Mouse (Mus musculus) left cerebral cortex, postnatal 10 days (tissue): ENCODE data around the gene Tdo2. TPM values are rescaled to one million over a fixed set of nuclear protein-coding genes. Genes with fewer than 3 reads are reported as not detected.

Source experiments
- DNase-seq, 2 experiments: peaks; one replicate each; pipeline ENCODE4 v3.0.0; 2021 to 2022; ENCODE audit warnings: low spot score in 2 of 2, mixed read lengths in 1 of 2; ENCODE audit errors: extremely low spot score in 1 of 2
- intact Hi-C: fragments of 180-260 bp; cut with DNase I; formaldehyde crosslinking; loops from one replicate; pipeline ENCODE4 v1.15.1; 2025
- total RNA-seq, 2 experiments: library from RNA; stranded (reverse); gene quantifications; 2 replicates each; pipeline ENCODE4 v1.2.3; 2021

The Tdo2 gene
- 1 to 10 TPM; 2.0 to 2.3 TPM for total RNA-seq

- intact Hi-C loops, result no loop called here
- DNase-seq, result no peak
Observed at GRCm38 (mm10) chr3:81976102-81976501, at the start of gene Tdo2. Gene Tdo2, minus strand, starts transcription at chr3:81976202.

GRCm38 (mm10) chr3:82023065-82023464 lies 47.1 kb upstream of the Tdo2 start:
- DNase-seq, result no peak
- intact Hi-C loops, result no loop called here

- intact Hi-C loops, result no loop called here
- DNase-seq, result no peak
Observed at GRCm38 (mm10) chr3:82022421-82022920, 46.5 kb upstream of the Tdo2 start.

- no peak for DNase-seq
- intact Hi-C loops, result no loop called here
Observed at GRCm38 (mm10) chr3:82014148-82014703, 38.2 kb upstream of the Tdo2 start.

DNA sequence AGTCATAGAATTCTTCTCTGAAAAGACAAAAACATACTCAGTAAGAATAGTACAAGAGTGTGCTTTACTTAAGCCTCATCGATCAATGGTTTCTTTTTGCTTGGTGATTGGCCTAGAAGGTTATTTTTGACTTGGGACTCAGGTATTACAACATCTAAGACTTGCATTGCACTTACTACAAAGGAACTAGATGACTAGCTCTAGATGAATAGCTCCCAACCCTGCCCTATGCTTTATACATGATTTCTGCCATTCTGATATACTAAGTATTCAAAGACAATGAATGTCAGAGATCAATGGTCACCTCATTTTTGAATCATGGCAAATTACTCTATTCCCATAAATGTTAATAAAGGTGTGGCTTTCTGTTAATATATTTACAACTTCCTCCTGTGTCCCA lies 31.0 kb upstream of the Tdo2 start:
- DNase-seq, result no peak
- intact Hi-C loops, result no loop called here

DNA sequence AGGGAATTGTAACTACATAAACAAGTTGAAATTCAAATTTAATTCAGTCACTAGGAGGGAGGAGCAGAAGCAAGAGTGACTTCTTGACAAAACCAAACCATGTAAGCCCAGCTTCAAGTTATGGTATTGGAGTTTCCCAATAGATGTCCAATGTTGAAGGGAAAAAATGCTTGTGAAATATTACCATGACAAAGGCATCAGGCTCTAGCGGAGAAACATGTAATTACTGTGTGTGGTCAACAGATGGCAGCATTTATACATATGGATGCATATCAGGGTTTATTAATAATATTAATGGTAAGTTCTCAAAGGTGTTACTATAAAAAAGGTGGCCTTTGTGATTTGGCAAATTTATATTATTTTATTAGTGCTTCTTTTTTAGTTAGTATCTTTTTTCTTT lies 20.0 kb upstream of the Tdo2 start:
- intact Hi-C loops, result no loop called here
- peak; percentile 19 to 33 for DNase-seq

DNA sequence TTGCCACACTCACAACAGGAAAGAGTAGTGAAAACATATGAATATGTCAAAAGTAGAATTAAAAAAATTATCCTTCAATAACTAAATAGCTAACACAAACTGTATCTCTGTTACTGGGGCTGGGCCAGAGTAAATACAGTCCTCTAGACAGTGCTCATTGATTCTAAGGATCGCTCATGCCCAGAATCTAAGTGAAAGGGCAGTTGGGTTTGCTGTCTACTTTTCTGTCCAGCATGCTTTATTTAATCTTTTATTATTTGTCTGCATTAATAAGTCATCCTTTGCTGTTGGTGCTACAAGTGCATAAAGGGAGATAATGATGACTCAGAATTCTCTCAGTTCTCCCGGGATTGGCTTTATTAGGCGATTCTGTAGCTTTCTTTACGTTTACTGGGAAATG lies 19.4 kb upstream of the Tdo2 start:
- intact Hi-C loops, result no loop called here
- DNase-seq, result no peak

- intact Hi-C loops, result no loop called here
- DNase-seq, result no peak
Observed at GRCm38 (mm10) chr3:81990531-81990930, 14.5 kb upstream of the Tdo2 start.

DNA sequence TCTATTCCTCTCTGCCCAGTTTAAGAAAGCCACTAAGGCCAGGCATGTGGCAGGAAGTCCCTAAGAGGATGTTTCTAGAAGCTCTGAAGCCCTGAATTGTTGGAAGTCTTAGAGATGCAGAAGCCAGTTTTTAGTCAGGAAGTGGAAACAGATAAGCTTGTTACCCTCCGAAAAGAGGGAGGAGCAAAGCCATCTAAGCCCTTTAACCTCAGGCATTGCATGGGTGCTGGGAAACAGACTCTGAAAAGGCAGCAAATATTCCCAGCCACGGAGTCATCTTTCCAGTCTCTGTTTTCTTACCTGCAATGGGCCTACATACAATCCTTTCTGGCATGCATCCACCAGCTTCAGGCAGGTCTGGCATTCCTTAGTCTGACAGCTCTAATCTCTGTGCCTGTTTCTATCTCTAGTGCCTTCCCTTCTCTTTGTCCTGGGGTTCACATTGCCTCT lies 13.7 kb upstream of the Tdo2 start:
- intact Hi-C loops, result no loop called here
- no peak for DNase-seq

DNA sequence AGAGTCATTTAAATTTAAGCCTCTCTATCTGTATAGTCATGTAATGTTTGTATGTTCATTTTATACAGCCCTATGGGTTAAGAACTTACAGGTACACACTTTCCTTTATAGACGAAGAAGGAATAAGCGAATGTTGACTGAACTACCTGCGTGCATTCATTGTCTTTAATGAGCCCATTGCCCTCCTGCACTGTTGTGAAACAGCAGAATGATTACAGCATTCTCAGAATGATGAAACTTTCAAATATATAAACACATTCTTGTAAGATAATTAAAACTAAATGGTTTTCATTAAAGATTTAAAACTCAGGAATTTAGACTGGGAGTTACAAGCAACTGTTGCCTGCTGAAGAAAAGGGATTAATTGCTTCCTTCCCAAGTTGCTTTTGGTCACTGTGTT lies 11.6 kb upstream of the Tdo2 start:
- intact Hi-C loops, result no loop called here
- no peak for DNase-seq

- no peak for DNase-seq
- intact Hi-C loops, result no loop called here
Observed at GRCm38 (mm10) chr3:81986103-81986502, 10.1 kb upstream of the Tdo2 start.

- intact Hi-C loops, result no loop called here
- DNase-seq, result no peak
Observed at GRCm38 (mm10) chr3:81985100-81985499, 9.1 kb upstream of the Tdo2 start.

GRCm38 (mm10) chr3:81983120-81983895 lies 7.3 kb upstream of the Tdo2 start:
- no peak for DNase-seq
- intact Hi-C loops, result no loop called here

DNA sequence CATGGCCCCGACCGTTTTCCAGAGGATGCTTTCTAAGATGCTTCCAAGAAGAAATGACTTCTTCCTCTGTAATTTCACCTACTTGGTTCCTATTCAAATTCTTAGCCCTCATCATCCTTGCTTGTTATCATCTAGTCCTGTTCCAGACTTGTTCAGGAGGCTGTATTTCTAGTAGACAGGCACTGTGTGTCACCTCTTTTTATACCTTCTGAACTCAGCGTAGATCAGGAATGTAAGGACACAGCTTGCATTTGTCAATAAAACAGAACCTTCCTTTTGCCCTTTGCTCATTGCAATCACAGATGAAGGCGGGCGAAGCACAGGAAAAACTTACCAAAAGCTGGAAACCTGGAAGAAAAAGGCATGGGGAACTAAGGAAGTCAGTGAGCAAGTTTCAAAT lies 6.0 kb upstream of the Tdo2 start, which contains the start of gene Asic5:
Gene Asic5, plus strand, starts transcription at position 301 of the 400 bp plus-strand sequence.
- no peak for DNase-seq

GRCm38 (mm10) chr3:81981576-81981975 lies 5.6 kb upstream of the Tdo2 start:
- no peak for DNase-seq
- intact Hi-C loops, result no loop called here

More for the DNA sequence above, 6.0 kb upstream of the Tdo2 start, which contains the start of gene Asic5:
- intact Hi-C loops, result no loop called here

DNA sequence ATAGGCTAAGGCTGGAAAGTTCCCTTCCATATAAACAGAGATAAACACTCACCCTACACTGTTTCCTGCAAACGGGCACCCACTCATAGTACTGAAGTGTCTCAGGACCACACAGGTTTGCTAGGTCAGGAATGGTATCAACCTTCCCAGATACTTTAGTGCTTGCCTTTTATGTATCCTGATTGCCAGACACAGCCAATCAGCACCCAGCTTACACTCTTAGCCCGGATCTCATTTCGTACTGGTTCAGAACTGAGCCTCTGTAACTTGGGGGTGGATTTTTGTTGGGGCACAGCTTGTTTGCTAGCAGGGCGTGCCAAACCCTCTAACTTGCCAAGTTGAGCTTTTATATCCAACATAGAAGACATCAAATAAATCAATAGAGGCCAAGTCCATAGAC lies 395 bp downstream of the Tdo2 start:
- DNase-seq, result no peak
- intact Hi-C loops, result no loop called here

- intact Hi-C loops, result no loop called here
- no peak for DNase-seq
Observed at GRCm38 (mm10) chr3:81964596-81964995, 11.4 kb downstream of the Tdo2 start.

DNA sequence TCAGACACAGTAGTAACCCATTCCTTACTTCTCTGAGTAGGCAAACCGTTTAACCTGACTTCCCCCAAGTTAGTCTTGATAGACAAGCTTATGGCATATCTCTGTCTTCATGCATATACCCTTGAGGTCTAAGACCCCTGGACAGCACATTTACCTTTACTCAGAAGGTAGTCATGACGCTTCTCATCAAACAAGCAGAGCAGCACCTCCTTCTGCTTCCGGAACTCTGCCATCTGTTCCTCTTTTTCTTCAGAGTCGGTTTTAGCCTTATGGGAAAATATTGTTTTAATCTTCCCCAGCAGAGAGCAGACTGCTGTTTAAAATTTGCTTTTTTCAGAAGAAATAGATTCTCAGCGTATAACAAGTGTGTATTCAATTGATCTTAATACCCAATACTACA lies 12.2 kb downstream of the Tdo2 start:
- DNase-seq, result no peak
- intact Hi-C loops, result no loop called here

DNA sequence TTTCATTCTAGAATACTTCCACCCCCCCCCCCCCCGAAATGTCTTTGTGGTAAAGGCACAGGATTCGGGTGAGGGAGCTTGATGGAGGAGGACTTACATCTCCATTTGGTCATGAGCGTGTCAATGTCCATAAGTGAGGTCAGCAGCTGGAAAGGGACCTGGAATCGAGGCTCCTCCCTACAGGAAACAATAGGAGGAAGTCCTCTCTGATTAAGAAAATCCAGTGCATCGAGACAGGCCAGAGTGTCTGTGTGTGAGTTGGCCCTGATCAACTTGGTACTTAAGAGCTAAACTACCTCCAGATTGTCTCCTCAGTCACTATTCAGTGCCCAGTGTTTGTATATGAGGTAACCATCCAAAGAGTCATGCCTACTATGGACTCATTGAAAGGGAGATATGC lies 14.7 kb downstream of the Tdo2 start:
- intact Hi-C loops, result no loop called here
- DNase-seq, result no peak

DNA sequence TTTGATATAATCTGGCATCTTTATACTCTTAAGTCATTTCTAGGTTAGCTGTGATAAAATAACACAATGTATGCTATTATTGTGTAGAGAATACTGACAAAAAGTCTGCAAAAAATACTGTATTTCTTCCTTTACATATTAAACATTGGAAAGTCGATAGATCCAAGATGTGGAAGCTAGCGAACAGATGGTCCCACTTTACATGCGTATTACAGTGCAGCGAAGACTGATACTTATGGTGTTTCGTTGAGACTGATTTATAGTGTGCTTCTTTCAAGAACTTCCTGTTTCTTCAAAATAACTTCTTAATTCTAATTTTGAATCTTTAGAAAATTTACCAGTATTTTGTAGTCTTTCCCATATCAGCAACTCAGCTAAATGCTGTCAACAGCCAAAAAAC lies 18.5 kb downstream of the Tdo2 start:
- DNase-seq, result no peak
- intact Hi-C loops, result no loop called here
